Mouse (Mus musculus) CD4-positive, CD25-positive, alpha-beta regulatory T cell, adult 9 weeks (primary cell): Measurements from ENCODE around the gene Tas2r107. TPM values are rescaled to one million over a fixed set of nuclear protein-coding genes. Genes with fewer than 3 reads are reported as not detected.

Experiments used
- polyA plus RNA-seq: library from polyadenylated mRNA; unstranded; fragments of 100-300 nt; shearing (Covaris generic); gene quantifications from one replicate; pipeline ENCODE4 v1.2.1, GENCODE M21; 2017

The Tas2r107 gene
- not detected for polyA plus RNA-seq

GRCm38 (mm10) chr6:131660049-131660448 lies at the start of gene Tas2r107:
Gene Tas2r107 (minus strand): TSS chr6:131660149.

DNA sequence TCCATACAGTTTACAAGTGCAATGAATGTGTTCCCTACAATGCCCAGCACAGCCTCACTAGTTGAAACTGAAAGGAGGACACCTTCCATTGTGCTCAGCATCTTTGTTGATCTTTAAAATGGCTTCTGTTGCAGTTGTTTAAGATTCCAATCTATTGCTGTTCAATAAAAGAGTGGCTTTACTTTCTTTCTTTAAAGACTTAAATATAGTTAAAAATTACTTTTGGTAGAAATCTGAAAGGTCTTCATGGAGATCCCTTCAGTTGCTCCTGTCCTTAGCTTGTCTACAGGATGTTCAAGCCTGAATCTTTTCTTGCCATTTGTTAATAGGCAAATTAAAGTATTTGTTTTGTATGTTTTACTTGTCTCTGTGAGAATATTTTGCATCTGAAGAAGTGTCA lies 30.0 kb upstream of the Tas2r107 start, which contains the start of gene Tas2r114:
Gene Tas2r114, minus strand, starts transcription at position 101 of the 400 bp plus-strand sequence.

DNA sequence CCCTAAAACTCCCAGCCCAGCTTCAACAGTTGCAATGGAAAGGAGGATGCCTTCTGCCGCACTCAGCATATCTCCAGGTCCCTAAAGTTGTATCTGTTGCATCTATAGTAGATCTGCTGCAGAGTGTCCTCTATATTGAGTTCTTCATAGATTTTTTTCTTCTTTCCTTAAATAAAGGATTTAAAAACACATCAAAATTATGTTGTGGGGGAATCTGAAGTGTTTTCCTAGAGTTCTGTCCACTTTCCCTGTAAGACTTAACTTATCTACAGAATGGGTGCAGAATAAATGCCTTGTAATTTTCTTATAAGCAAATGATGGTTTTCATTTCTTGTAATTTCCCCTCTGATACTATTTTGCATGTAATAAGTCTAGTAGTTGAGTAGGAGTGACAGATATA lies 27.4 kb upstream of the Tas2r107 start, which contains the start of gene Tas2r105:
Gene Tas2r105, minus strand, starts transcription at position 101 of the 400 bp plus-strand sequence.

GRCm38 (mm10) chr6:131685644-131686043 lies 25.7 kb upstream of the Tas2r107 start, which contains the start of gene Tas2r104:
Gene Tas2r104 (minus strand): TSS chr6:131685744.

DNA sequence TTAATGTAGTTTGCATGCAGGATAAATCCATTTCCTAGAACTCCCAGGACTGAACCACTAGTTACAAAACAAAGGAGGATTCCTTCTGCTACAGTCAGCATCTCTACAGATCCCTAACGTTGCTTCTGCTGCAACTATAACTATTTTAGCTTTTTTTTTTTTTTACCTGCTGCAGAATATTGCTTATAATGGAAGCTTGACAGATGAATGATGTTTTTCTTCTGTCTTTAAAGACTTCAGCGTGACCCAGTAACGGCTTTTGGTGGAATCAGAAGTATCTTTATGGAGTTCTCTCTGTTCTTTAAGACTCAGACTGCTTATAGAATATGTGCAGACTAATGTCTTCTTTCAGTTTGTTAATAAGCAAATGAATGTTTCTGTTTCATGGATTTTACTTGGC lies 18.8 kb upstream of the Tas2r107 start, which contains the start of gene Tas2r106:
Gene Tas2r106, minus strand, starts transcription at position 101 of the 400 bp plus-strand sequence.

DNA sequence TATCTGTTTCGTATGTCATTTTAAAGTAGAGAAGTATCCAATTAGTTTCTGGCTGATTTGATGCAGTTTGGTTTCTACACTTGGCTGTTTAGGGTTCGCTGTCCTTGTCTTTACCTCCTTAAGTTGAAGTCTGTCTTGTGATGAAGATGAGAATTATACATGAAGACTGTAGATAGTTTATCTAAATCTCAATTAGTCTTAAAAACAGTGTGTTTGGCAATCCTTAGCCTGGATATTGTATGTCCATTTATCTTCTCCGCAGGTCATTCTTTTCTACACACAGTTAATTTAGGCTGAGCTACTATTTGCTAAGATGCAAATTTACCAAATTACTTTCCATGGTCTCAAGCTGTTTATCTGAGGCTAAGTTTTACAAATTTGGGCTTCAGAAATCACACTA lies 29.1 kb downstream of the Tas2r107 start, which contains the start of gene Tas2r130:
Gene Tas2r130, minus strand, starts transcription at position 101 of the 400 bp plus-strand sequence.

Other genes starting within 250 kb of the Tas2r107 start
- gene 5430401F13Rik, start 173.7 kb downstream of the Tas2r107 start, polyA plus RNA-seq: not detected
- 0.47 TPM for gene Gm6619, start 173.7 kb downstream of the Tas2r107 start, polyA plus RNA-seq
- gene Tas2r130, start 29.2 kb downstream of the Tas2r107 start, polyA plus RNA-seq: not detected
- not detected for gene Tas2r106, start 18.7 kb upstream of the Tas2r107 start, polyA plus RNA-seq
- not detected for gene Tas2r104, start 25.6 kb upstream of the Tas2r107 start, polyA plus RNA-seq
- gene Tas2r105, start 27.3 kb upstream of the Tas2r107 start, polyA plus RNA-seq: not detected
- gene Tas2r114, start 29.9 kb upstream of the Tas2r107 start, polyA plus RNA-seq: not detected